In genomic region chr11:99146558-99146957, GRCm38 (mm10) we compare ENCODE assay signal across 12 mouse cellular contexts. TPM values are rescaled to one million over a fixed set of nuclear protein-coding genes. Genes with fewer than 3 reads are reported as not detected.
DNase-seq lines count a peak whose midpoint lies in the region; ATAC-seq and TF ChIP-seq lines count a peak whose summit lies in the region.
"Had no signal": no experiment of that assay in that cellular context is flagged by ENCODE, and none has a peak within 500 bp of the region (broad histone marks: within the 10 kb centered on the region; RNA-seq: fewer than 3 reads in every experiment).

No protein-coding gene starts in this region.

- DNase-seq in forebrain, embryonic 11.5 days (ENCODE audit: low spot score), result no peak
- DNase-seq in forebrain, postnatal 0 days, result no peak
- DNase-seq in kidney, postnatal 0 days (ENCODE audit: low spot score), result no peak
- no peak for DNase-seq in kidney, adult 9 months
- peak; percentile 5 for DNase-seq in thymus, postnatal 0 days (ENCODE audit: low spot score)
- DNase-seq in thymus, adult 18-20 months, result no peak
- no peak for DNase-seq in adrenal gland, adult (ENCODE audit: inconsistent age in 2 of 2, low spot score in 1 of 2)

- H3K4me1 ChIP-seq in forebrain, embryonic 11.5 days (replicated peaks; ENCODE audit: control insufficient read depth, insufficient read depth, low read length), result 0 out of 2 replicates have a peak, but pooled peaks cover 7% of the 10 kb centered on the region
- peaks cover 10% of the 10 kb centered on the region; the same call in 1 of the 2 replicates for H3K4me1 ChIP-seq in forebrain, postnatal 0 days (ENCODE audit: insufficient read depth)
- peaks cover 17% of the 10 kb centered on the region for H3K4me1 ChIP-seq in kidney, postnatal 0 days (replicated peaks; ENCODE audit: insufficient read depth, low read length)

- no peak for ATAC-seq in forebrain, embryonic 11.5 days (replicated peaks; ENCODE audit: low FRiP score)
- no peak for ATAC-seq in forebrain, postnatal 0 days
- ATAC-seq in kidney, postnatal 0 days (replicated peaks; ENCODE audit: low FRiP score, low read depth), result no peak
- no peak for ATAC-seq in megakaryocyte progenitor cell, adult 5-6 weeks (replicated peaks; ENCODE audit: poor library complexity)

- H3K27me3 ChIP-seq in forebrain, embryonic 11.5 days (ENCODE audit: control insufficient read depth, insufficient read depth, low read length), result no peaks in the 10 kb centered on the region
- H3K27me3 ChIP-seq in forebrain, postnatal 0 days (ENCODE audit: insufficient read depth, low read length), result no peaks in the 10 kb centered on the region
- H3K27me3 ChIP-seq in kidney, postnatal 0 days (ENCODE audit: insufficient read depth, low read length), result no peaks in the 10 kb centered on the region

- H3K4me2 ChIP-seq in forebrain, embryonic 11.5 days (ENCODE audit: low read depth, low read length, severe bottlenecking), result no peak overlapping the region
- H3K4me2 ChIP-seq in forebrain, postnatal 0 days (ENCODE audit: low read depth), result no peak overlapping the region
- H3K4me2 ChIP-seq in kidney, postnatal 0 days (ENCODE audit: low read length), result no peak overlapping the region
- H3K4me2 ChIP-seq: neural tube, embryonic 15.5 days had no signal

- H3K27ac ChIP-seq in forebrain, embryonic 11.5 days (ENCODE audit: low read depth, low read length), result 0 out of 2 replicates have a peak overlapping the region, but pooled peaks have one; percentile 1
- H3K27ac ChIP-seq in forebrain, postnatal 0 days (ENCODE audit: low read depth, low read length), result no peak overlapping the region
- peak overlapping the region; percentile 65 for H3K27ac ChIP-seq in kidney, postnatal 0 days

- no peak overlapping the region for H3K9ac ChIP-seq in forebrain, embryonic 11.5 days (ENCODE audit: low read length)
- no peak overlapping the region for H3K9ac ChIP-seq in forebrain, postnatal 0 days
- H3K9ac ChIP-seq in kidney, postnatal 0 days (ENCODE audit: low read depth, low read length), result no peak overlapping the region
- H3K9ac ChIP-seq: heart, embryonic 15.5 days; neural tube, embryonic 15.5 days had no signal

- no peak for TF ChIP-seq CTCF in forebrain, postnatal 0 days (IDR thresholded peaks at IDR 0.05; ENCODE audit: low read depth)
- TF ChIP-seq CTCF in kidney, postnatal 0 days (IDR thresholded peaks at IDR 0.05; ENCODE audit: low read depth), result no peak

- WGBS in forebrain, embryonic 11.5 days, result 90% methylated on average over 6 of the region's 6 CpGs
- WGBS in forebrain, postnatal 0 days, result 84% methylated on average over 6 of the region's 6 CpGs
- WGBS in kidney, postnatal 0 days, result 72% methylated on average over 6 of the region's 6 CpGs

- no peaks in the 10 kb centered on the region for H3K9me3 ChIP-seq in forebrain, embryonic 11.5 days (ENCODE audit: control insufficient read depth, low read length)
- no peaks in the 10 kb centered on the region for H3K9me3 ChIP-seq in forebrain, postnatal 0 days (ENCODE audit: low read length)
- H3K9me3 ChIP-seq in kidney, postnatal 0 days (replicated peaks; ENCODE audit: low read length), result no peaks in the 10 kb centered on the region
- H3K9me3 ChIP-seq: heart, embryonic 15.5 days; megakaryocyte, embryonic 14.5 days; neural tube, embryonic 15.5 days had no signal

- H3K4me3 ChIP-seq in forebrain, embryonic 11.5 days (ENCODE audit: low read depth, low read length), result no peak overlapping the region
- H3K4me3 ChIP-seq in forebrain, postnatal 0 days (ENCODE audit: low read depth, low read length), result no peak overlapping the region
- no peak overlapping the region for H3K4me3 ChIP-seq in kidney, postnatal 0 days (replicated peaks; ENCODE audit: low read depth, low read length)
- H3K4me3 ChIP-seq: heart, embryonic 15.5 days; neural tube, embryonic 15.5 days had no signal

- H3K36me3 ChIP-seq in forebrain, embryonic 11.5 days (ENCODE audit: control insufficient read depth, insufficient read depth, low read length), result no peaks in the 10 kb centered on the region
- H3K36me3 ChIP-seq in forebrain, postnatal 0 days (ENCODE audit: insufficient read depth), result no peaks in the 10 kb centered on the region
- no peaks in the 10 kb centered on the region for H3K36me3 ChIP-seq in kidney, postnatal 0 days (ENCODE audit: insufficient read depth, low read length)
- H3K36me3 ChIP-seq: heart, embryonic 15.5 days; neural tube, embryonic 15.5 days had no signal

RNA-seq across cellular contexts. Expression of gene Ccr7, which starts 8.3 kb away (rescaled TPM):
- polyA plus RNA-seq in forebrain, embryonic 11.5 days (2014; fragmentation: Nextera tagmentation; extraction: Ambion mirVana), result 0.31 TPM in 1 of 2 replicates, not detected in the other
- total RNA-seq in forebrain, postnatal 0 days (2014; rRNA removed), result 0.38 TPM in 1 of 2 replicates, not detected in the other
- polyA plus RNA-seq in forebrain, postnatal 0 days (2015; fragmentation: Nextera tagmentation; extraction: Ambion mirVana), result 0.06 and 0.17 TPM in 2 replicates
- 0.08 and 0.19 TPM in 2 replicates for polyA plus RNA-seq in kidney, postnatal 0 days (2015; fragmentation: Nextera tagmentation; extraction: Ambion mirVana)
- 36.2 and 37.4 TPM in 2 replicates for polyA plus RNA-seq in thymus, postnatal 0 days (2015; fragmentation: Nextera tagmentation; extraction: Ambion mirVana)
- 0.17 and 0.22 TPM in 2 replicates for total RNA-seq in megakaryocyte progenitor cell, adult 5-6 weeks (2015)
- total RNA-seq in megakaryocyte progenitor cell, adult 5-6 weeks (2017), result not detected in 2 replicates
- total RNA-seq: common myeloid progenitor, adult 5-6 weeks had no signal
- polyA plus RNA-seq: neural tube, embryonic 15.5 days had no signal

RNA-seq across cellular contexts. Expression of gene Tns4, which starts 57.5 kb away (rescaled TPM):
- polyA plus RNA-seq in forebrain, embryonic 11.5 days (2014; fragmentation: Nextera tagmentation; extraction: Ambion mirVana), result 0.27 and 0.65 TPM in 2 replicates
- 0.48 TPM in 1 of 2 replicates, not detected in the other for total RNA-seq in forebrain, postnatal 0 days (2014; rRNA removed)
- polyA plus RNA-seq in forebrain, postnatal 0 days (2015; fragmentation: Nextera tagmentation; extraction: Ambion mirVana), result 0.29 TPM in 1 of 2 replicates, not detected in the other
- polyA plus RNA-seq in kidney, postnatal 0 days (2015; fragmentation: Nextera tagmentation; extraction: Ambion mirVana), result 0.13 and 0.16 TPM in 2 replicates
- 1.4 and 1.7 TPM in 2 replicates for polyA plus RNA-seq in thymus, postnatal 0 days (2015; fragmentation: Nextera tagmentation; extraction: Ambion mirVana)
- total RNA-seq in megakaryocyte progenitor cell, adult 5-6 weeks (2015), result 2.1 and 2.4 TPM in 2 replicates
- total RNA-seq in megakaryocyte progenitor cell, adult 5-6 weeks (2017), result 1.4 and 1.8 TPM in 2 replicates

Comparison
In these comparisons a context has a peak if more than half of its experiments do, and no peak if none do; other contexts are left out.
1. RNA of gene Ccr7, which starts 8.3 kb away (polyA plus RNA-seq): 36.2 to 37.4 TPM in thymus, postnatal 0 days; 0.31 TPM in forebrain, embryonic 11.5 days, 0.06 to 0.17 TPM in forebrain, postnatal 0 days and 0.08 to 0.19 TPM in kidney, postnatal 0 days; every median in the first group is over 10 times any median in the second.